Mouse (Mus musculus): ENCODE measurements at regions not wholly inside any gene's neighbourhood (a gene's known extent, or its start where the extent isn't known, plus 50 kb on each side); places are given as distances from the start of the nearest gene placed in this dataset.

DNA sequence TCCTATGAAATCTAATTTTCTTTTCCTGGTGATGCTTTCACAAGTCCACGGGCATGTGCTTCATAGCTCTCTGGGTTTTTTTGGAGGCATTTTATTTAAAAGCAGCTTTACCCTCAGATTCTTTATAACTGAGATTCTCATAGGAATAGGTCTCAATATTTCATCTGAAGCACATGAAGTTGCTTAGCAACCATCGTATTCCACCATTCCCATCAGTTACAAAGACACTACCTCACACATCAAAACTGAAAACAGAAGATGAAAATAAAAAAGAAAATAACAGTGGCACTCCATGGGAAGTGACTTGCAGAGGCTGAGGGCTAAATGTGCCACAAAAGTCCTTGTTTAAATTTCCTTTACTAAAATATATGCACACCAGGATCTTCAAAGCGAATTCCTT is 384.0 kb upstream of the 1700015G11Rik start:
- no peak for DNase-seq (ENCODE audit: low spot score)

GRCm38 (mm10) chr7:52391793-52392192 is 376.3 kb upstream of the 1700015G11Rik start:
- peak; percentile 91 for DNase-seq (ENCODE audit: low spot score)

All from retina, embryonic 14.5 days (tissue).